Mouse (Mus musculus): ENCODE data around the gene Nav1.

DNA sequence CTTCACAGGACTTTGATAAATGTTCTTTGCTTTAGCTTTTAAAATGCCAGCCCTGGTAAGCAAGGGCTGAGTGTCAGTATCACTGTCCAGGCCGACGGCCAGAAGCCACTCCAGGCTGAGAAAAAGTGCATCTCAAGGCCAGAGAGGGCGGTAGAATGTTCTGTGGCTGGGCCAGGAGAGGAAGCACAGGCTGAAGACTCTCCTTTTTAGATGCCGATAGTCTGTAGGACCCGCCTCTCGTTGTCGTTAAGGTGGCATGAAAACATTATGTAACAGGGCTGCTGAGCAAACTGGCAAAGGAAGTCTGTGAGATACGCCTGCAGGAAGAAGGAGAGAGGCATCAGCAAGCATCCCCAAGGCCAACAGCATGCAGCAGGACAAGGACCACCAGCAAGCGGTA, 221.9 kb downstream of the Nav1 start:
- TF ChIP-seq EP300 (optimal IDR thresholded peaks at IDR 0.05) = no peak
- TF ChIP-seq CTCF (IDR thresholded peaks at IDR 0.05; ENCODE audit: low read depth) = no peak

Data from stomach, postnatal 0 days (tissue).